In the genomic region with DNA sequence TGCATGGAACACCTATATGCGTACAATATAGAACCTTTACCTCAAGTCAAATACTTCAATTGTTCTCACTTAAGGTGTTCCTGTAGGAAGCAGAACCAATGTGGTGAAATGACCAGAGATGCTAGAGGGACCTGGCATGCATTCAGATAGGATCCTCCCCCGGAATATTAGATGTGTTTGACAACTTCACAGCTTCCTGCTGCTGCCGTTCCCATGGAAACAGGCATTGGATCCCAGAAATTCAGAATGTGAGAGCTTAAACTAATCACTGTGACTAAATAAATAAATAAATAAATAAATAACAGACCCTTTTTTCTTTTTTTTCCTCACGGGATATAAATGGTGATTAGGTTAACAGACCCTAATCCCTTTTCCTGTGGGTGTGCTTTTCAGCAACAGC, we compare ENCODE assay signal across 25 mouse cellular contexts.
DNase-seq lines count a peak whose midpoint lies in the region; ATAC-seq and TF ChIP-seq lines count a peak whose summit lies in the region.
"Had no signal": no experiment of that assay in that cellular context is flagged by ENCODE, and none has a peak within 500 bp of the region (broad histone marks: within the 10 kb centered on the region; RNA-seq: fewer than 3 reads in every experiment).

No protein-coding gene starts in this region.

- H3K9me3 ChIP-seq in embryonic facial prominence, embryonic 11.5 days (replicated peaks; ENCODE audit: control insufficient read depth, low read length), result no peaks in the 10 kb centered on the region
- H3K9me3 ChIP-seq in embryonic facial prominence, embryonic 10.5 days, result no peaks in the 10 kb centered on the region
- H3K9me3 ChIP-seq in midbrain, embryonic 13.5 days, result no peaks in the 10 kb centered on the region
- H3K9me3 ChIP-seq in limb, embryonic 10.5 days (replicated peaks), result no peaks in the 10 kb centered on the region
- H3K9me3 ChIP-seq: forebrain, embryonic 15.5 days; G1E; heart, embryonic 12.5 days; hindbrain, embryonic 15.5 days; neural tube, embryonic 12.5 days had no signal

- no peak for ATAC-seq in embryonic facial prominence, embryonic 11.5 days (replicated peaks; ENCODE audit: insufficient number of reproducible peaks, low FRiP score, low TSS enrichment, low read depth)
- 0 out of 2 replicates have a peak, but pooled peaks have one; percentile 43 for ATAC-seq in midbrain, embryonic 13.5 days
- ATAC-seq: forebrain, embryonic 15.5 days; intestine, embryonic 16.5 days; lung, postnatal 0 days; Patski had no signal

- no peaks in the 10 kb centered on the region for H3K27me3 ChIP-seq in embryonic facial prominence, embryonic 11.5 days (ENCODE audit: control insufficient read depth, insufficient read depth, low read length)
- no peaks in the 10 kb centered on the region for H3K27me3 ChIP-seq in embryonic facial prominence, embryonic 10.5 days (replicated peaks; ENCODE audit: low read depth, poor library complexity, severe bottlenecking)
- H3K27me3 ChIP-seq in midbrain, embryonic 13.5 days, result no peaks in the 10 kb centered on the region
- no peaks in the 10 kb centered on the region for H3K27me3 ChIP-seq in limb, embryonic 10.5 days (ENCODE audit: low read depth, poor library complexity, severe bottlenecking)
- H3K27me3 ChIP-seq: CH12.LX; forebrain, embryonic 15.5 days; heart, embryonic 12.5 days; hindbrain, embryonic 15.5 days; neural tube, embryonic 12.5 days; Patski had no signal

- H3K27ac ChIP-seq in embryonic facial prominence, embryonic 11.5 days (replicated peaks; ENCODE audit: low read depth, low read length), result no peak overlapping the region
- no peak overlapping the region for H3K27ac ChIP-seq in embryonic facial prominence, embryonic 10.5 days (replicated peaks)
- H3K27ac ChIP-seq in layer of hippocampus, adult 2 months, result no peak overlapping the region
- H3K27ac ChIP-seq in midbrain, embryonic 13.5 days, result no peak overlapping the region
- no peak overlapping the region for H3K27ac ChIP-seq in limb, embryonic 10.5 days
- H3K27ac ChIP-seq: forebrain, embryonic 15.5 days; hindbrain, embryonic 15.5 days; left cerebral cortex, adult 2 months; neural tube, embryonic 12.5 days had no signal

- peak; percentile 25 for DNase-seq in embryonic facial prominence, embryonic 11.5 days (ENCODE audit: low spot score)
- no peak for DNase-seq in embryonic facial prominence, embryonic 10.5 days (ENCODE audit: low spot score)
- DNase-seq in layer of hippocampus, adult 11-12 months (ENCODE audit: low spot score), result peak; percentile 12
- DNase-seq in layer of hippocampus, adult 2 months (ENCODE audit: low spot score in 2 of 2), result no peak
- DNase-seq in brain, adult 2 months (ENCODE audit: low read depth, low spot score), result peak; percentile 35
- DNase-seq in heart, adult 11 months, result no peak
- DNase-seq in limb, embryonic 10.5 days (ENCODE audit: low spot score), result no peak
- DNase-seq: adrenal gland, adult 2 months; cerebellum, adult 2 months; gastrocnemius, postnatal 14 days; heart, adult 18-20 months; heart, postnatal 10 days; kidney, adult 9 months; kidney, postnatal 14 days had no signal

- H3K36me3 ChIP-seq in embryonic facial prominence, embryonic 11.5 days (replicated peaks; ENCODE audit: control insufficient read depth, insufficient read depth, low read depth, low read length), result no peaks in the 10 kb centered on the region
- no peaks in the 10 kb centered on the region for H3K36me3 ChIP-seq in embryonic facial prominence, embryonic 10.5 days (replicated peaks)
- no peaks in the 10 kb centered on the region for H3K36me3 ChIP-seq in midbrain, embryonic 13.5 days
- no peaks in the 10 kb centered on the region for H3K36me3 ChIP-seq in limb, embryonic 10.5 days
- H3K36me3 ChIP-seq: forebrain, embryonic 15.5 days; G1E; heart, embryonic 12.5 days; hindbrain, embryonic 15.5 days; neural tube, embryonic 12.5 days had no signal

- no peaks in the 10 kb centered on the region for H3K4me1 ChIP-seq in embryonic facial prominence, embryonic 11.5 days (ENCODE audit: control insufficient read depth, insufficient read depth, low read length)
- H3K4me1 ChIP-seq in embryonic facial prominence, embryonic 10.5 days, result no peaks in the 10 kb centered on the region
- H3K4me1 ChIP-seq in midbrain, embryonic 13.5 days (replicated peaks), result peaks cover 13% of the 10 kb centered on the region
- no peaks in the 10 kb centered on the region for H3K4me1 ChIP-seq in limb, embryonic 10.5 days
- H3K4me1 ChIP-seq: forebrain, embryonic 15.5 days; heart, embryonic 12.5 days; hindbrain, embryonic 15.5 days; neural tube, embryonic 12.5 days had no signal

- WGBS in embryonic facial prominence, embryonic 11.5 days, result 67% methylated on average over 4 of the region's 4 CpGs
- WGBS in embryonic facial prominence, embryonic 10.5 days, result 71% methylated on average over 4 of the region's 4 CpGs
- 43% methylated on average over 4 of the region's 4 CpGs for WGBS in midbrain, embryonic 13.5 days
- 76% methylated on average over 4 of the region's 4 CpGs for WGBS in limb, embryonic 10.5 days

- no peak overlapping the region for H3K4me3 ChIP-seq in embryonic facial prominence, embryonic 11.5 days (ENCODE audit: low read depth, low read length)
- H3K4me3 ChIP-seq in embryonic facial prominence, embryonic 10.5 days, result no peak overlapping the region
- H3K4me3 ChIP-seq in layer of hippocampus, adult 2 months, result no peak overlapping the region
- no peak overlapping the region for H3K4me3 ChIP-seq in midbrain, embryonic 13.5 days (replicated peaks)
- no peak overlapping the region for H3K4me3 ChIP-seq in limb, embryonic 10.5 days
- H3K4me3 ChIP-seq: forebrain, embryonic 15.5 days; heart, embryonic 12.5 days; hindbrain, embryonic 15.5 days; left cerebral cortex, adult 2 months; neural tube, embryonic 12.5 days had no signal

- TF ChIP-seq CTCF in layer of hippocampus, adult 2 months (conservative IDR thresholded peaks at IDR 0.05), result no peak

- H3K9ac ChIP-seq in embryonic facial prominence, embryonic 11.5 days (replicated peaks; ENCODE audit: low read length), result no peak overlapping the region
- H3K9ac ChIP-seq in midbrain, embryonic 13.5 days (replicated peaks), result no peak overlapping the region
- H3K9ac ChIP-seq: forebrain, embryonic 15.5 days; heart, embryonic 12.5 days; hindbrain, embryonic 15.5 days; neural tube, embryonic 12.5 days had no signal

- no peak overlapping the region for H3K4me2 ChIP-seq in embryonic facial prominence, embryonic 11.5 days (ENCODE audit: low read depth, low read length)
- no peak overlapping the region for H3K4me2 ChIP-seq in midbrain, embryonic 13.5 days (replicated peaks)
- H3K4me2 ChIP-seq: forebrain, embryonic 15.5 days; heart, embryonic 12.5 days; hindbrain, embryonic 15.5 days; neural tube, embryonic 12.5 days had no signal

Comparison
In these comparisons a context has a peak if more than half of its experiments do, and no peak if none do; other contexts are left out.
1. DNase-seq: peak in embryonic facial prominence, embryonic 11.5 days (single experiment), layer of hippocampus, adult 11-12 months (single experiment) and brain, adult 2 months (single experiment); none in embryonic facial prominence, embryonic 10.5 days (single experiment), layer of hippocampus, adult 2 months (0 of 2), heart, adult 11 months (single experiment) and limb, embryonic 10.5 days (single experiment).